Mouse (Mus musculus): ENCODE data around the gene Hrk.

Hrk gene

DNA sequence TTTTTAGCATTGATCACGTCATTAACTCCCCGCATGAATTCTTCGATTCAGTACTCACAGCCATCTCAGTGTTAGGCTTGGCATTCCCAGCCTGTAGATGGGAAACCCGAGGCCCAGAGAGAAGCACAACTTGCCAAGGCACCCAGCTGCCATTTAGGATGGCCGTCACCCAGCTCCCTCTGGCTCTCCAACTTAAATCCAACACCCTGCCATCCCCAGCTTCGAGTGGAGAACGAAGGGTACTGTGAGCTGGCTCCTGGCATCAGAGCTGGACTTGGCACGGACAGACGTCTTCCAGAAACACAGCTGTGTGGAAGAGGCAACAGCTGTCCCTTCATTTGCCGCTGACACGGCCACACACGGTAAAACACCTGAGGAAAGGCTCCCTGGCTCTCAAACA lies at the start of gene Hrk:
Hrk (plus strand) TSS at position 68 of the 400 bp plus-strand sequence.
- DNase-seq (ENCODE audit: extremely low spot score, low read depth, low spot score): no peak

- DNase-seq (ENCODE audit: extremely low spot score, low read depth, low spot score): no peak
Observed at GRCm38 (mm10) chr5:118118351-118118750, 46.1 kb upstream of the Hrk start.

DNA sequence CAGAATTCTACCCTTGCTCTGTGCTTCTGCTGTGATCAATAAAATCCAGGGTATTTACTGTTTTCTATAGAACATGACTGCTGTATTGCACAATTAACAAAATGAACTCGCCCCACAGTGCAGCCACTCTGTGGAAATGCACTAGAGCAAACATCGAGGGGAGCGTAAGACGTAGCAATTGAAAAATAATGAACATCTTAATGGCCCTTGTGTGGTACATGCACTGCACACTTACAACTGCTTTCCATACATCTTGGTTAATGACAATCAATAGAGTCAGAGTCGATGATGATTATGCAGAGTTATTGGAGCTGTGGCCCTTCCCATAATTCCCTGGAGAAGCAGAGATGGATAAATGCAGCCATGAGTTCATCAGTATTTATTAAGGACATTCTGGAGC lies 45.5 kb upstream of the Hrk start:
- DNase-seq (ENCODE audit: extremely low spot score, low read depth, low spot score): no peak

DNA sequence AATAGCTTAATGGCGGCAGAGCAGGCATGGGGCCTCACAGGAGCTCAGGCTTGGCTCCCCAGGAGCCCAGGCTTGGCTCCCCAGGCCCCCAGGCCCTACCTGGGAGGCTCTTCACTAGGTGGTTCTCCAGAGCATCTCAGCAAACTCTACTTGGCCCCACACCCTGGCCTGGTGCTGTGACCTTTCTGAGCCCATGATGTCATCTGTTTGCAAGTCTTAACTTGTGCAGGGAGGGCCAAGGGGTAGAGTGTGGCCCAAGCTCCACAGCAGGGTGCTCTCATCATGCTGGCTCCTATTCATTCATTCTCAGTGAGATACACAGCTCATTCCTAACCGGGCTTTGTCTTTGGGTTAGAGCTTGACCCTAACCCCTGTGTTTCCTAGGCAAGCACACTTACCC lies 43.8 kb upstream of the Hrk start:
- DNase-seq (ENCODE audit: extremely low spot score, low read depth, low spot score): no peak

DNA sequence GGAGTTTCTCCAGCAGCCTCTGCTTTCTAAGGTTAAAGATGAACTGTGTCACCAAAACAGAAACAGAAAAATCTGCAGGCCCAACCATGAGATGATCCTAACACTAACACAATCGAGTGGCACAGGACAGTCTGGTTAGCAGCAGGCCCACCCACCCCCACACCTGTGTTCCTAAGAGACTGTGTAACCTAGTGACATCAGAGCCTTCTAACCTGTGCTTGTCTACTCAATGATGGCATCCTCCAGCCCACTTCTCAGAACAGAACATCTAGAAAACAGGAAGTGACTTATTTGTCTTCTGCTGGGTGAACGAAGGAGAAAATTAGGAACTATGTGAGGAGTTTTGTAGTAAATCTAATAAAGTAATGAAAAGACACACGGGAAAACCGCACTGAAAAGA lies 42.5 kb upstream of the Hrk start:
- DNase-seq (ENCODE audit: extremely low spot score, low read depth, low spot score): no peak

GRCm38 (mm10) chr5:118123096-118123495 lies 41.4 kb upstream of the Hrk start:
- DNase-seq (ENCODE audit: extremely low spot score, low read depth, low spot score): no peak

- no peak for DNase-seq (ENCODE audit: extremely low spot score, low read depth, low spot score)
Observed at GRCm38 (mm10) chr5:118126671-118127070, 37.8 kb upstream of the Hrk start.

DNA sequence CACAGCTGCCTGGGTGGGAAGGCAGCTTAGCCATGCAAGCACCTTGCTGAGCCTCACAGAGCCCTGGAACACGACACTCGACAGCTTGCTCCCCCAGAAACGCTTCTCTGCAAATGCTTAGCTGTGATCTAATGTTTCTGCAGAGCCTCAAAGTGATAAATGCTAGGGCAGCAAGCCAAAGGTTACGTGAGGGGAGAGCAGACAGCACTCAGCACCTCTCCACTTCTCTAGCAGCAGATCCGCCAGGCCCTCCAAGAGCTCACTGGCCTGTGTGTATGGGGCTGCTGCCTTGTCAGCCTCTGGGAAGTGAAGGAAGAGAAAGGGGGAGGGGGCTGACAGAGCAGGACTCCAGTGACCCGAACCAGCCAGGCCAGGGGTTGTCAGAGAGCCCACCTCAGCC lies 36.2 kb upstream of the Hrk start:
- DNase-seq (ENCODE audit: extremely low spot score, low read depth, low spot score): no peak

DNA sequence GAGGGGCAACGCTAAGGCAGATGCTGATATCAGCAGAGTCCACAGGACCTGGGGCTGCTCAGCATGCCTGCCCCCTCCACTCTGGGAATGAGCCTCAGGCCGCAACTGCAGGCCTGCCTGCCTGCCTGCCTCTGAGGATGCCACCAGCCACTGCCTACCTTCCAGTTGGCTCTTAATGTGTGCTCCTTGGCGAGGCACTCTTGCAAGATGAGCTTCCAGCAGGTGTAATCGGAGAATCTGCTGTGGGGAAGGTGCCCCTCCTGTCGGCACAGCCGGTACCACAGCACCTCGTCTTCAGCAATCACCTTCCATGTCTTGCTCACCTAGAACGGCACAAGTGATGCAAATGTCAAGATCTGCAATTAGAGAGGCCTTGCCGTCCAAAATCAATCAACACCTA lies 35.8 kb upstream of the Hrk start:
- DNase-seq (ENCODE audit: extremely low spot score, low read depth, low spot score): no peak

GRCm38 (mm10) chr5:118136391-118136790 lies 28.1 kb upstream of the Hrk start:
- DNase-seq (ENCODE audit: extremely low spot score, low read depth, low spot score): no peak

GRCm38 (mm10) chr5:118139630-118140029 lies 24.8 kb upstream of the Hrk start:
- DNase-seq (ENCODE audit: extremely low spot score, low read depth, low spot score): no peak

DNA sequence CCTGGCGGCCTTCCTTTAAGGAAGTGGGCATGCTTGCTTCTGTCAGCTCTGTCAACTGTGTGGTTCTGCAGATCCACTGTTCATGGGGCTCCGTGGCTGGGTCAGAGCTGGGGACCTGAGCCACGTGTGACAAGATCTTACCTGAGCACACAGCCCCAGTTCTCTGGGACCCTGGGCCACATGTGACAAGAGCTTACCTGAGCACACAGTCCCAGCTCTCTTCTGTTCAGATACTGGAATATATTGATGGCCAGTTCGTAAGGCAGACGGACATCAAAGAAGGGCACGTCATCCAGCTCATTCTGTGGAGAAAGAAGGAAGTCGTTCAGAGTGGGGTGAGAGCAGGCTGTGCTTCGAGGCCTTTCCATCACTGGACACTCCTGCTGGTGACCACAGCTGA lies 22.0 kb upstream of the Hrk start:
- no peak for DNase-seq (ENCODE audit: extremely low spot score, low read depth, low spot score)

GRCm38 (mm10) chr5:118143211-118144026 lies 21.0 kb upstream of the Hrk start:
- DNase-seq (ENCODE audit: extremely low spot score, low read depth, low spot score): no peak

DNA sequence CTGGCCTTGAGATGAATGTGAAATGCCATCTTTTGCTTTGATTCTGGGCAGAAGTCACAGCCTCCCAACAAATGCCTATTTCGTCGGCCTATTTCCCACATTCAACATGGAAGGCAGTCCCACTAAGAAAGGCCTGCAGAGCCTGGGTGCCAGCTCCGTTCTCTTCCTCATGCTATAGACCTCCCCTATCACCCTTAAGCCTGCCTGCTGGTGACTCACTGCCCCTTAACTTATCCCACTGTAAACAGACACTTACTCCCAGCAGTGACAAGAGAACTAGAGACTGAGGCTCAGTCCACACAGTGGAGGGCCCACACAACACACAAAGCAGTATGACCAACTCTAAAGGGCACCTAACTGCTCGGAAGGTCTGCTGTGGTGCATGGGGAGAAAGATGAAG lies 20.1 kb upstream of the Hrk start:
- DNase-seq (ENCODE audit: extremely low spot score, low read depth, low spot score): no peak

- DNase-seq (ENCODE audit: extremely low spot score, low read depth, low spot score): no peak
Observed at GRCm38 (mm10) chr5:118144770-118145169, 19.7 kb upstream of the Hrk start.

DNA sequence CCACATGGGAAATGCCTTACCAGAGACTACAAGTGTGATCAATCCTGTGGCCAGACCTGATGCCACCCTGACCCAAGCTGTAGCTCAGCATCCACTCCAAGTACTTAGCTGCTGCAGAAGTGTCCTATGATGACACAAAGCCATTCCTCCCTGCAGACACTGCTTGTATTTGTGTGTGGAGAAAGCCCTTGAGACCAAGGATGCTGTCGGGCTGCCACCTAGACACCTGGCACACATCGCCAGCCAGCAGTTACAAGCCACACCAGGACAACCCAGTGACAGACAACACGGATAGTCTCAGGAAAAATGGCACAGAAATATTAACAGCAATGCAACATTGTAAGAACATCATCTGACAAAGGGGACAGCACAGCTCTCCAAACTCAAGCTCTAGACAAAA lies 19.0 kb upstream of the Hrk start:
- DNase-seq (ENCODE audit: extremely low spot score, low read depth, low spot score): no peak

DNA sequence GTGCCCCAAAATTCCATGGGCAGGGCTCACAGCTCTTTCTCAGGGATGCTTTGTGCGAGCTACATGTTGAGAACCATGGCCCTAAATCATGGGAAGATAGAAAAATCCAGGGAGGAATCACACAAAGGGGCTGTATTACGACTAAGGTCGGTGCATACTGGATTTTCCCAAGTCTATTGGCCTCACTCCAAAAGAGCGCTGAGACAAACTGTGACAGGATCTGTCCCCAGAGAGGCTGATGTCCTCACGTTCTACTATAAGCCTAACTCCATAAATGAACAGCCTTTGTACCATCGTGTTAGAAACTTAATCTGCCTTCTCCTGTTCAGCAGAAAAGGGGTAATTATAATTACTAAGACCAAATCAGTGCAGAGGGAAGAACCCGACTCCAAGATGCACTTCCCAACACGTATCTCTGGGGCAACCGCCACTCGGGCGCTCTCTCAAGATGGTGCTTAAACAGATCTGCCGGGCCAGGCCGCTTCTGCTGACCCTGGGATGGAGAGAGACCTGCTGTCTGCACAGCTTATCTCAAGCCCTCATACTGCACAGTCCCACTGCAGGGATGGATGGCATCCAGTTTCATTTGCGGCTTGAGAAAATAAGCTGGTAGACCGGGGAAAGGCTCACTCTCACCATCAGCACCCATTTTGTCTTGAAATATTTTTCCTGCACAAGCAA lies 18.3 kb upstream of the Hrk start:
- DNase-seq (ENCODE audit: extremely low spot score, low read depth, low spot score): no peak

DNA sequence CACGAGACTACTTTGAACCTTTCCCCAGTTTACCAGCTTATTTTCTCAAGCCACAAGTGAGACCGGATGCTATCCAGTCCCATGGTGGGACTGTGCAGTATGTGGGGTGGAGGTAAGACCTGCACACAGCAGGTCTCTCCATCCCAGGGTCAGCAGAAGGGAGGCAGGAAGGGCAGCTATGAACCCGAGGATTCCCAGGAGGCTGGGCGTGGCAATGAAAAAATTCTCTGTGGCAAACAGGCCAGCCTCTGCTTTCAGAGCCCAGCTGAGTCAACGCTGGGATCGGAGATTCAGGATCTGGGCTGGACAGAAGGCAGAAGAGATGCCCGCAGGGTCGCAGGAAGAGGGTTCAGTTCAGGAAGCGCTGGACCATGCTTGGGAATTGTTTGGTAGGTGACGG lies 17.2 kb upstream of the Hrk start:
- DNase-seq (ENCODE audit: extremely low spot score, low read depth, low spot score): no peak

- DNase-seq (ENCODE audit: extremely low spot score, low read depth, low spot score): no peak
Observed at GRCm38 (mm10) chr5:118149711-118150110, 14.7 kb upstream of the Hrk start.

DNA sequence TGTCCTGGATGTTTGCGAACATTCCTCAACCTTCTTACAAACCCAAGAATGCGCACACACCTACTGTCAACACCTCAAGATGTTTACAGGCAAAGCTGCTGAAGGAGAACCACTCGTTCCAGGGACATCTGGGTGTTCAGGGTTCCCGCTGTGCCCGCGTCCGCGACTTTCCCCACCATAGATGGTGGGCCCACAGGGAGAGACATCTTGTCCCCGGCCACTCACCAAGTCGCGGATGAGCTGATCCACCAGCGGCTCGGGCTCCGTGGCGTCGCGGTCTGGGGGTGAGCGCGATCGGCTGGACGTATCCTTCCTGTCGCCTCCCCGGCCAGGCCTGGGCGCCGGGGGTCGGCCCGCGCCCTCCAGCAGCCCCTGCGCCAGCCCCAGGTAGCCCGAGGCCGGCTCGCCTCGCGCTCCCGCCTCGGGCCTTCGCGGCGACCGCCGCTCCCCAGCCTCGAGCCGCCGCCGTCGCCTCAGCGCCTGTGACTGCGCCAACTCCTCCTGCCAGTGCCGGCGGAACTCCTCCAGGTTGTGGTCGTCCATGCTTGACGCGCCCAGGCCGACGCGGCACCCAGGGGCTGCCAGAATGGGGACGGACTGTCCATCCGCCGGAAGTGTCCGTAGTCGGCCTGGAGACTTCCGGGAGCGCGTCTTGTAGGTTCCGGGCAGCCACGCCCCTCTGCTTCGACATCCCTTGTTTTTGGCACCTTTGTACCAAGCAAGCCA lies 9.4 kb upstream of the Hrk start, which contains the start of gene Fbxw8:
Fbxw8 (minus strand) TSS at position 626 of the 726 bp plus-strand sequence.
- DNase-seq (ENCODE audit: extremely low spot score, low read depth, low spot score): peak; percentile 62

- DNase-seq (ENCODE audit: extremely low spot score, low read depth, low spot score): no peak
Observed at GRCm38 (mm10) chr5:118155565-118155947, 8.9 kb upstream of the Hrk start.

DNA sequence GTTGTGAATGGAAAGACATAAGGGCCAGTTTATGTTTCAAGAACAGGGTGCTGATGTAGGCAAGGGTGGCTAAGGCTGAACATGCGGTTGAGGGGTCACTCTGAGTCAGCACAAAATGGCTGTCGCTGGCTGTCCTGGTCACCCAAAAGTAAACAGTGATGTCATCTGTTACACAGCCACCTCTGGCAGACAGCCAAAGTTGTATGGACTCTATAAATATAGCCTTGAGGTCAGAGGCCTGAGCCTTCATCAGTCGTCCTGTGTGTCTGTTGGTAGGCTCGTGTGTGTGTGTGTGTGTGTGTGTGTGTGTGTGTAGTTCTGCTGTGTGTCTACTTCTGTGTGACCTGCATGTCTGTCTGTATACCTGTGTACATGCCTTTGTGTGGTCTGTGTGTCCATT lies 7.5 kb upstream of the Hrk start:
- no peak for DNase-seq (ENCODE audit: extremely low spot score, low read depth, low spot score)

All from hindlimb bud, embryonic 11.5 days (tissue).